Mouse (Mus musculus): ENCODE data around the gene Esd. TPM values are rescaled to one million over a fixed set of nuclear protein-coding genes. Genes with fewer than 3 reads are reported as not detected.
A peak's percentile ranks its signal among the peaks of the same experiment; 100 is the strongest.

Esd gene
- polyA plus RNA-seq, 1 experiment from 2014 or later, result 336 TPM

DNA sequence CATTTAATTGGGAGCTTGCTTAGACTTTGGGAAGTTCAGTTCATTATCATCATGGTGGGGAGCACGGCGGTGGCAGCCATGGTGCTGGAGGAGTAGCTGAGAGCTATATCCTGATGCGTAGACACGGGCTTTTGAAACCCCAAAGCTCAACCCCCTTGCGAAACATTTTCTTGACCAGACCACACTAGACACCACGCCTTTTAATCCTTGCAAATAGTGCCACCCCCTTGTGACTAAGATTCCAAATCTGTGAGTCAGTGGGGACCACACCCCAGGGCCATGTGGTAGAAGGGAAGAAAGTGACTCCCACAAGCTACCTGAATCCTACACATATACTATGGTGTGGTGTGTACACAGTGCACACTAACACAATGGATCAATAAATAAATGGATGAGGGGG, 4.8 kb downstream of the Esd start:
- Histone ChIP-seq H3K4me2 (no peak overlapping the region), H3K36me3 (ENCODE audit: poor library complexity, severe bottlenecking) (peaks cover 58% of the 10 kb centered on the region), H3K9me3 (replicated peaks) (no peaks in the 10 kb centered on the region), H3K27me3 (no peaks in the 10 kb centered on the region), H3K4me1 (peaks cover 12% of the 10 kb centered on the region), H3K27ac (no peak overlapping the region), H3K4me3 (no peak overlapping the region), H3K9ac (no peak overlapping the region)
- WGBS, result 94% methylated on average over 6 of the region's 6 CpGs
- no peak for ATAC-seq

DNA sequence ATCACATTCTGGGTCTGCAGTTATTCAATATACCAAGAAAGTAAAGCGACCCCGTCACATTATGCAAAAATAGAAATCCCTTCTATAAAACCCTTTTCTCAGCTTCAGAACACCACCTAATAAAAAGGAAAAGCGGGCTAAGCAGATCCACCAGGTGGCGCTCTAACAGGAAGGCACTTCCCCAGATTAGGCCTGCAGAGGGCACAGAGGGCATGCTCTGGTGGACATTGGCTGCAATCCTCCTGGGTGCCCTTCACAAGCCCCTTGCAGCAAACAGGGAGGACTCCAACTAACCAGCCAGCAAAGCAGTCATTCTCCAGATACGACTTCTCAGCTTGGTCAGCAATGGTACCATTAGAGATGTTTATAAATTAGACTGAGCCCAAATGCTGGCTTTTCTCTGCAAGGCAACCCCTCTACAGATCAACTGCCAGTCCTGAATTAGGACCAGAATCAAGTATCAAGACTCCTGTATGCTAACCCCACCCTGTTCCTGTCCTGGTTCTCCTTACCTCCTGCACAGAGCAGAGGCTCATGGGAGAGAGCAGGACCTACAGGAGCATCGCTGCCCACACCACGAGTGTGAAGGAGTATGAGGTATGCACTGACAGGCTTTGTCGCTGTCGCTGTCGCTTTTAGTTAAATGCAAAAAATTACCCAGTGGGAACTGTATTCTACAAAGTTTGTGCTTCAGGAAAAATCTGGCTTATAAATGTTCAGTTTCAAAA, 32.3 kb downstream of the Esd start:
- Histone ChIP-seq H3K9ac (no peak overlapping the region), H3K9me3 (replicated peaks) (peaks cover 3% of the 10 kb centered on the region; the same call in 1 of the 2 replicates), H3K36me3 (ENCODE audit: poor library complexity, severe bottlenecking) (peaks cover 12% of the 10 kb centered on the region), H3K27me3 (no peaks in the 10 kb centered on the region), H3K4me2 (no peak overlapping the region), H3K4me1 (no peaks in the 10 kb centered on the region), H3K27ac (no peak overlapping the region), H3K4me3 (no peak overlapping the region)
- peak; percentile 33; the same call in 1 of the 2 replicates for ATAC-seq
- 58% methylated on average over 10 of the region's 10 CpGs for WGBS

DNA sequence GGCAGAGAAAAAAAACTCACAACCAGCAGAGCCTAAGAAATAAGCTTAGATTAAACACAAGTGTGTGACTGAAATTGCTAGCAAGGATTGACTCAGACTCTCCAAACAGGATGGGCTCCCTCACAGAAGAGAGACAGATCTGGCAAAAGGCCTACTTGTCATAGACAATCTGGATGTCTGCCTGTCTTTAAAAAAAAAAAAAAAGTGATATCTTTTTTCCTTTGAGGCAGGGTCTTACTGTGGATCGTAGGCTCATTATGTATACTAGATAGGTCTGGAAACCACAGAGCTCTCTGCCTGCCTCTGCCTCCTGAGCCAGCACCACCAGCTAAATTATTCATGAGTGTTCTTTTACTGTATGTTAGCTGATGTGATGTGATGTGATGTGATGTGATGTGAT, 35.8 kb downstream of the Esd start:
- Histone ChIP-seq H3K27me3 (no peaks in the 10 kb centered on the region), H3K36me3 (ENCODE audit: poor library complexity, severe bottlenecking) (peaks cover 28% of the 10 kb centered on the region), H3K4me3 (no peak overlapping the region), H3K9ac (no peak overlapping the region), H3K9me3 (replicated peaks) (peaks cover 3% of the 10 kb centered on the region; the same call in 1 of the 2 replicates), H3K4me1 (no peaks in the 10 kb centered on the region), H3K27ac (no peak overlapping the region), H3K4me2 (no peak overlapping the region)
- WGBS, result 76% methylated on average over 1 of the region's 1 CpGs
- peak; percentile 53; the same call in 1 of the 2 replicates for ATAC-seq

GRCm38 (mm10) chr14:74774046-74774619, 42.0 kb downstream of the Esd start:
- Histone ChIP-seq H3K4me2 (no peak overlapping the region), H3K27ac (no peak overlapping the region), H3K9ac (no peak overlapping the region), H3K9me3 (replicated peaks) (peaks cover 3% of the 10 kb centered on the region; the same call in 1 of the 2 replicates), H3K27me3 (no peaks in the 10 kb centered on the region), H3K36me3 (ENCODE audit: poor library complexity, severe bottlenecking) (peaks cover 18% of the 10 kb centered on the region), H3K4me1 (no peaks in the 10 kb centered on the region), H3K4me3 (no peak overlapping the region)
- WGBS, result 77% methylated on average over 10 of the region's 10 CpGs
- ATAC-seq, result no peak

GRCm38 (mm10) chr14:74784243-74784934, 52.3 kb downstream of the Esd start:
- Histone ChIP-seq H3K4me1 (no peaks in the 10 kb centered on the region), H3K9ac (no peak overlapping the region), H3K4me3 (no peak overlapping the region), H3K9me3 (replicated peaks) (no peaks in the 10 kb centered on the region), H3K27ac (no peak overlapping the region), H3K27me3 (no peaks in the 10 kb centered on the region), H3K4me2 (no peak overlapping the region), H3K36me3 (ENCODE audit: poor library complexity, severe bottlenecking) (peaks cover 24% of the 10 kb centered on the region)
- ATAC-seq, result no peak
- 91% methylated on average over 11 of the region's 11 CpGs for WGBS

DNA sequence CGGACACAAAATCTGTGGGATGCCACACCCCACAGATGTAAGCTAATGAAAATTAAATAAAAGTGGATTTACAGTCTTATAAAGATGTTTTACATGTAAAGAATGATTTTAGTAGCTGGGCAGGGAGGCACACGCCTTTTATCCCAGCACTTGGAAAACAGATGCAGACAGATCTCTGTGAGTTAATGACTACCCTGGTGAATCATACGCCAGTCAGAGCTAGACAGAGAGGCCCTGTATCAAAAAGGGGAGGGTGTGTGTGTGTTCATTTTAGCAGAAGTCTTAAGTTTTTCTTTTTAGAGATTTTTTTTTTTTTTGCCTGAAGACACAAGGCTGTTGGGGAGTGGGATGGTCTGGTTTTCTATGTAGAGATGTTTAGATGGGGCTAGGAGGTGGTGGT, 55.6 kb downstream of the Esd start:
- Histone ChIP-seq H3K36me3 (ENCODE audit: poor library complexity, severe bottlenecking) (peaks cover 24% of the 10 kb centered on the region), H3K27ac (no peak overlapping the region), H3K9ac (no peak overlapping the region), H3K4me2 (no peak overlapping the region), H3K9me3 (replicated peaks) (no peaks in the 10 kb centered on the region), H3K4me1 (0 out of 2 replicates have a peak, but pooled peaks cover 5% of the 10 kb centered on the region), H3K27me3 (no peaks in the 10 kb centered on the region), H3K4me3 (no peak overlapping the region)
- ATAC-seq, result no peak
- 76% methylated on average over 3 of the region's 3 CpGs for WGBS

DNA sequence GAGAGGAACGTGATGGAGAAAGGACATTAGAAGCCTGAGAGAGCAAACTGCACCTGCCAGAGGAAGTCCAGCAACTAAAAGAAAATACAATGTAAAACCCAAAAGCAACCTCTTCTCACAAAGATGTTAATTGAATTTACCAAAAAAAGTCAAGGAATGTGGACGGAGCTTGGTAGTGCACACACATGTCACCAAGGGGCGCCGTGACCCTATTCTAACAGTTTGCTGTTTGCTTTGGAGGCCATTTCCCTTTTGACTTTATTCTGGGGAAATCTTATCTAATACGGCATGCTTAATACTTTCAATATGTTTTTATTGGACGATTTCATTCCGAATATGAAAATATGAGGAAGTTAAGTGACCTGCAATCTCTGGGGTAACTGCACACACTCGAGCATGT, 56.7 kb downstream of the Esd start:
- ATAC-seq, result no peak
- Histone ChIP-seq H3K9ac (no peak overlapping the region), H3K4me2 (no peak overlapping the region), H3K27me3 (no peaks in the 10 kb centered on the region), H3K4me1 (0 out of 2 replicates have a peak, but pooled peaks cover 5% of the 10 kb centered on the region), H3K36me3 (ENCODE audit: poor library complexity, severe bottlenecking) (peaks cover 19% of the 10 kb centered on the region), H3K4me3 (no peak overlapping the region), H3K27ac (no peak overlapping the region), H3K9me3 (replicated peaks) (no peaks in the 10 kb centered on the region)
- WGBS, result 85% methylated on average over 8 of the region's 8 CpGs

DNA sequence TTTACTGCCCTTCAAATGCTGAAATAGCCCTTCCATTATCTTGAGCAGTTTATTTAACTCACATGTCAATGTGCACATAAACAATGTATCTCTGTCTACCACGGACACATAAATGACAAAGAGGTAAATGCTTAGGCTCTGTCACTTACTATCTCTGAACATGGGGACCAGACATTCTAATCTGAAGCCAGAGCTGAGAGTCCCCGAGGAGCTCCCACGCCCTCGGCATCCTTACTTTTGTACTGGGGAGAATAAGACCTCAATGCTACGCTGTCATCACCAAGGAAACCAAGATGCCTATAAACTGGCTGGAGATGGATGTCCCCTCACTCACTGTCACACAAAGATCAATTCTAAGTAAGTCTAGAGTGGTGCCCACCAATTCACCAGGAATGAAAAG, 58.4 kb downstream of the Esd start:
- Histone ChIP-seq H3K27me3 (no peaks in the 10 kb centered on the region), H3K4me2 (no peak overlapping the region), H3K36me3 (ENCODE audit: poor library complexity, severe bottlenecking) (peaks cover 9% of the 10 kb centered on the region), H3K9ac (no peak overlapping the region), H3K4me3 (no peak overlapping the region), H3K4me1 (0 out of 2 replicates have a peak, but pooled peaks cover 5% of the 10 kb centered on the region), H3K9me3 (replicated peaks) (no peaks in the 10 kb centered on the region), H3K27ac (no peak overlapping the region)
- 63% methylated on average over 5 of the region's 5 CpGs for WGBS
- no peak for ATAC-seq

DNA sequence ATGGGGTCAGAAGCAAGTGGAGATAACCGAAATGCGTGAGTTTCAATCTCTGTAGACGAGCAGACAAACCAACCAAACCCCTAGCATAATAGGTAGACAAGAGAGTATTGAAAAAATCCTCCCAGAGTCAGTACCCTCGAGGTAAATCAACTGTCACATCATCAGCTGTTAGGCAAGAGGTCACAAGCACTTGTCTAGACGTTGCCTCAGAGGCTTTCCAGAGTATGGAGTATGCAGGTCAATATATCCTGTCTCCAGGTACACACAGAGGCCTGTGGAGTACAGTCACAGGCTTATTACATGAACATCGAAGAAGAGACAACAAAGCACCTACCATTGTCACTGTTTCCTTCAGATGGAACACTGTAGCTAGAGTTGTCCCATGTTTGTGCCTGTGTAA, 60.7 kb downstream of the Esd start:
- 85% methylated on average over 6 of the region's 6 CpGs for WGBS
- Histone ChIP-seq H3K9me3 (replicated peaks) (no peaks in the 10 kb centered on the region), H3K27ac (no peak overlapping the region), H3K4me3 (no peak overlapping the region), H3K36me3 (ENCODE audit: poor library complexity, severe bottlenecking) (peaks cover 5% of the 10 kb centered on the region), H3K4me2 (no peak overlapping the region), H3K4me1 (peaks cover 10% of the 10 kb centered on the region), H3K9ac (no peak overlapping the region), H3K27me3 (no peaks in the 10 kb centered on the region)
- ATAC-seq, result no peak

- H3K9ac ChIP-seq, result no peak overlapping the region
- H3K9me3 ChIP-seq (replicated peaks), result no peaks in the 10 kb centered on the region
- peaks cover 18% of the 10 kb centered on the region for H3K4me1 ChIP-seq
- no peak overlapping the region for H3K4me3 ChIP-seq
- 80% methylated on average over 12 of the region's 12 CpGs for WGBS
- H3K36me3 ChIP-seq (ENCODE audit: poor library complexity, severe bottlenecking), result peaks cover 5% of the 10 kb centered on the region
- no peak overlapping the region for H3K4me2 ChIP-seq
- ATAC-seq, result no peak
- no peaks in the 10 kb centered on the region for H3K27me3 ChIP-seq
- no peak overlapping the region for H3K27ac ChIP-seq
Measured at GRCm38 (mm10) chr14:74794931-74795330, 62.8 kb downstream of the Esd start.

- H3K9me3 ChIP-seq (replicated peaks), result no peaks in the 10 kb centered on the region
- peaks cover 13% of the 10 kb centered on the region for H3K4me1 ChIP-seq
- H3K36me3 ChIP-seq (ENCODE audit: poor library complexity, severe bottlenecking), result peaks cover 14% of the 10 kb centered on the region
- no peak overlapping the region for H3K4me3 ChIP-seq
- peak; percentile 55 for ATAC-seq
- H3K9ac ChIP-seq, result no peak overlapping the region
- peak overlapping the region; percentile 6; the same call in 1 of the 2 replicates for H3K4me2 ChIP-seq
- H3K27me3 ChIP-seq, result no peaks in the 10 kb centered on the region
- H3K27ac ChIP-seq, result peak overlapping the region; percentile 51
- WGBS, result 82% methylated on average over 10 of the region's 10 CpGs
Measured at GRCm38 (mm10) chr14:74797386-74798062, 65.4 kb downstream of the Esd start.

Measured in forebrain, embryonic 13.5 days (tissue).